8 mouse cellular contexts compared by ENCODE assay signal in the genomic region with DNA sequence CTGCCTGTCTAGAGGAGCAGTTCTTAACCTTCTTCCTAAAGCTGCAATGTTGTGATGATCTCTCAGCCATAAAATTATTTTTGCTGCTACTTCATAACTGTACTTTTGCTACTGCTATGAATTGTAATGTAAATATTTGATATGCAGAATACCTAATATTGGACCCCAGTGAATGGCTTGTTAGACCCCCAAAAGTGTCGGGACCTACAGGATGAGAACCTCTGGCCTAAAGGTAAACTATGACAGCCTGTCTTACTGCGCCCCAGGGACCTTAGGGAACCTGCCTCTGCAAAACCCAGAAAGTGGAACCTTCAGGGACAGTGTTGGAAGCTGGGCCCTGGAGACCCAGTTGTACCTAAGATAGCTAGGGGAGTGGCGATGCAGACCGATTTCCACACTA. TPM values are rescaled to one million over a fixed set of nuclear protein-coding genes. Genes with fewer than 3 reads are reported as not detected.
A peak's percentile ranks its signal among the peaks of the same experiment; 100 is the strongest.
DNase-seq lines count a peak whose midpoint lies in the region; ATAC-seq and TF ChIP-seq lines count a peak whose summit lies in the region.

No protein-coding gene starts in this region.

- peak overlapping the region; percentile 57 for H3K9ac ChIP-seq in neural tube, embryonic 11.5 days (ENCODE audit: low read length)
- H3K9ac ChIP-seq in liver, embryonic 13.5 days = no peak overlapping the region

- no peaks in the 10 kb centered on the region; the same call in 1 of the 2 replicates for H3K4me1 ChIP-seq in cerebellum, adult 2 months (ENCODE audit: control insufficient read depth, insufficient read depth, low read length)
- H3K4me1 ChIP-seq in neural tube, embryonic 11.5 days (ENCODE audit: control insufficient read depth, insufficient read depth, low read length) = peaks cover 63% of the 10 kb centered on the region
- peaks cover 19% of the 10 kb centered on the region for H3K4me1 ChIP-seq in liver, embryonic 13.5 days (replicated peaks)

- no peak for ATAC-seq in neural tube, embryonic 11.5 days (ENCODE audit: insufficient read depth, low FRiP score, low TSS enrichment)
- ATAC-seq in liver, embryonic 13.5 days (ENCODE audit: low read depth) = no peak
- no peak for ATAC-seq in monocyte, adult 5-6 weeks (replicated peaks; ENCODE audit: insufficient number of reproducible peaks, low FRiP score, low TSS enrichment, poor library complexity, severe bottlenecking)

- WGBS in cerebellum, adult 2 months = 38% methylated on average over 4 of the region's 4 CpGs
- 8% methylated on average over 4 of the region's 4 CpGs for WGBS in neural tube, embryonic 11.5 days
- 21% methylated on average over 4 of the region's 4 CpGs for WGBS in liver, embryonic 13.5 days (ENCODE audit: insufficient replicate concordance)

- no peaks in the 10 kb centered on the region for H3K9me3 ChIP-seq in neural tube, embryonic 11.5 days (ENCODE audit: control insufficient read depth, low read length)
- H3K9me3 ChIP-seq in liver, embryonic 13.5 days (replicated peaks) = no peaks in the 10 kb centered on the region

- H3K4me2 ChIP-seq in neural tube, embryonic 11.5 days (ENCODE audit: low read depth) = peak overlapping the region; percentile 38
- peak overlapping the region; percentile 50 for H3K4me2 ChIP-seq in liver, embryonic 13.5 days

- TF ChIP-seq CTCF in cerebellum, adult 2 months (IDR thresholded peaks at IDR 0.05; ENCODE audit: borderline replicate concordance, insufficient read depth, low read depth, low read length) = no peak

- no peak overlapping the region for H3K27ac ChIP-seq in cerebellum, adult 2 months (ENCODE audit: insufficient read depth, low read length)
- peak overlapping the region; percentile 100 for H3K27ac ChIP-seq in neural tube, embryonic 11.5 days (ENCODE audit: low read depth, low read length)
- H3K27ac ChIP-seq in liver, embryonic 13.5 days = no peak overlapping the region

- TF ChIP-seq POLR2A in cerebellum, adult 2 months (IDR thresholded peaks at IDR 0.05; ENCODE audit: borderline replicate concordance, insufficient read depth, low read length) = no peak

- no peaks in the 10 kb centered on the region for H3K27me3 ChIP-seq in cerebellum, adult 2 months (ENCODE audit: control insufficient read depth, insufficient read depth, low read length)
- no peaks in the 10 kb centered on the region for H3K27me3 ChIP-seq in neural tube, embryonic 11.5 days (ENCODE audit: control insufficient read depth, insufficient read depth, low read length)
- peaks cover 84% of the 10 kb centered on the region for H3K27me3 ChIP-seq in liver, embryonic 13.5 days

- no peaks in the 10 kb centered on the region for H3K36me3 ChIP-seq in neural tube, embryonic 11.5 days (ENCODE audit: control insufficient read depth, insufficient read depth, low read length)
- no peaks in the 10 kb centered on the region for H3K36me3 ChIP-seq in liver, embryonic 13.5 days

- peak overlapping the region; percentile 50 for H3K4me3 ChIP-seq in cerebellum, adult 2 months (replicated peaks; ENCODE audit: insufficient read depth, low read depth, low read length)
- no peak overlapping the region; the same call in 1 of the 2 replicates for H3K4me3 ChIP-seq in neural tube, embryonic 11.5 days (ENCODE audit: low read depth, low read length)
- H3K4me3 ChIP-seq in liver, embryonic 13.5 days (replicated peaks) = no peak overlapping the region

- no peak for DNase-seq in cerebellum, adult 2 months
- no peak for DNase-seq in cerebellum, adult 18-20 months
- DNase-seq in neural tube, embryonic 11.5 days (ENCODE audit: low spot score) = no peak
- DNase-seq in neural tube, embryonic 10.5 days (ENCODE audit: extremely low spot score, low spot score) = no peak
- no peak for DNase-seq in liver, embryonic 13.5 days
- DNase-seq in c-Kit-positive CD71-positive TER-119-positive erythroid progenitor cells, embryonic 14.5 days (ENCODE audit: low spot score) = no peak
- DNase-seq in urinary bladder, postnatal 4 days (ENCODE audit: low spot score in 2 of 2) = no peak

RNA-seq across cellular contexts. Expression of a gene that starts 25.6 kb away (rescaled TPM):
- 9.5 and 10.9 TPM in 2 replicates for polyA plus RNA-seq in cerebellum, adult 2 months (2012; rRNA removed)
- polyA plus RNA-seq in neural tube, embryonic 11.5 days (2014; fragmentation: Nextera tagmentation; extraction: Ambion mirVana) = 44.8 and 46.5 TPM in 2 replicates
- 19.7 and 20.0 TPM in 2 replicates for polyA plus RNA-seq in liver, embryonic 13.5 days (2015; fragmentation: Nextera tagmentation; extraction: Ambion mirVana)
- total RNA-seq in monocyte, adult 5-6 weeks (2017) = 0.48 TPM in 1 of 3 replicates, not detected in the others

RNA-seq across cellular contexts. Expression of a gene that starts 41.0 kb away (rescaled TPM):
- polyA plus RNA-seq in cerebellum, adult 2 months (2012; rRNA removed) = 40.7 and 41.2 TPM in 2 replicates
- 92.7 and 93.1 TPM in 2 replicates for polyA plus RNA-seq in neural tube, embryonic 11.5 days (2014; fragmentation: Nextera tagmentation; extraction: Ambion mirVana)
- 39.6 and 44.4 TPM in 2 replicates for polyA plus RNA-seq in liver, embryonic 13.5 days (2015; fragmentation: Nextera tagmentation; extraction: Ambion mirVana)
- total RNA-seq in monocyte, adult 5-6 weeks (2017) = 38.4 to 51.0 TPM (median 44.6 TPM) in 3 replicates

RNA-seq across cellular contexts. Expression of a gene that starts 45.5 kb away (rescaled TPM):
- 183 and 215 TPM in 2 replicates for polyA plus RNA-seq in cerebellum, adult 2 months (2012; rRNA removed)
- polyA plus RNA-seq in neural tube, embryonic 11.5 days (2014; fragmentation: Nextera tagmentation; extraction: Ambion mirVana) = 45.4 and 46.8 TPM in 2 replicates
- polyA plus RNA-seq in liver, embryonic 13.5 days (2015; fragmentation: Nextera tagmentation; extraction: Ambion mirVana) = 19.2 and 20.2 TPM in 2 replicates
- 56.7 to 65.5 TPM (median 62.2 TPM) in 3 replicates for total RNA-seq in monocyte, adult 5-6 weeks (2017)

RNA-seq across cellular contexts. Expression of a gene that starts 52.6 kb away (rescaled TPM):
- polyA plus RNA-seq in cerebellum, adult 2 months (2012; rRNA removed) = not detected in 2 replicates
- polyA plus RNA-seq in neural tube, embryonic 11.5 days (2014; fragmentation: Nextera tagmentation; extraction: Ambion mirVana) = 0.57 and 0.78 TPM in 2 replicates
- 4.4 and 5.2 TPM in 2 replicates for polyA plus RNA-seq in liver, embryonic 13.5 days (2015; fragmentation: Nextera tagmentation; extraction: Ambion mirVana)
- 0.29 TPM in 1 of 3 replicates, not detected in the others for total RNA-seq in monocyte, adult 5-6 weeks (2017)
